Mouse (Mus musculus) brain, embryonic 18.5 days (tissue): Measurements from ENCODE around the gene D3Ertd254e.

Experiments
- DNase-seq: peaks from one replicate; pipeline ENCODE4 v3.0.0-alpha.2; 2012; ENCODE audit warnings: low read depth, low spot score

D3Ertd254e gene

GRCm38 (mm10) chr3:36212758-36213157 lies 61.9 kb downstream of the D3Ertd254e start:
- no peak for DNase-seq
